Mouse (Mus musculus): Measurements from ENCODE around the gene Nol11. TPM values are rescaled to one million over a fixed set of nuclear protein-coding genes. Genes with fewer than 3 reads are reported as not detected.
"Not testable (repeated sequence)": the region's sequence is repeated elsewhere in the genome, so short reads cannot be mapped to it uniquely, and the experiment has no call there.

Nol11 gene
- polyA plus RNA-seq, 1 experiment: 93.7 TPM

DNA sequence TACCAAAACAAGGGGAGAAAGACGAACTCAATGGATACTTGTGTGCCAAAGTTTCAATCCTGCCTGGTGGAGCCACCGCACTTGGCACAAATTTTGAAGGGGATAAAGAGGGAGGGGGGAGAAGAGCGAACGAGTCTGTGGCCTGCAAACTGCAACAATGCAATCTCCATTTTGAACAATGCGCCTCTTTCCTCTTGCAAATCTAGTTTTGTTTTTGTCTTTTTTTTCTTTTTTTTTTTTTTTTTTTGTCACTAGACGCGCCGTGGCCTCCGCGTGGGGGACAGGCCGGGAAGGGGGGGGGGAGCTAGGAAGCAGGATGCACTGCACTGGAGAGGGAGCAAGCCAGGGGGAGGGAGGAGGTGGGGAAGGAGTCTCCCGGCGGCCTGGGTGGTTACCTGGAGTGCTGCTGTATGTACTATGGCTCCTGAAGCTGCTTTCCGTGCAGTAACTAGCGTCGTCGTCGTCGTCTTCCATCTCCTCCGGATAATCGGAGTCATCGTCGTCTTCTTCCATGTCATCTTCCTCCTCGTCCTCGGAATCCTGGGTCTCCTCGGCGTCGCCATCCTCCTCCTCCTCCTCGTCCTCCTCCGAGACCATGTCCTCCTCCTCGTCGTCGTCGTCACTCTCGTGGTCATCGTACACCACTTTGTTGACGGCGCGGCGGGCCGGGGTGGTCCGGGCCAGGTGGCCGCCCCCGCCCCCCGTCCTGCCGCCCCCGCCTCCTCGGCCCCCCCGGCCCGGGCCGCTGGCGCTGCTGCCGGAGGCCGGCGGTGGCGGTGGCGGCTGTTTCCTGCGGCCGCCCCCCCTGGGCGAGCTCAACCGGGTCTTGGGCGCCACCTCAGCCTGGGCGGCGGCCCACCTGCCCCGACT lies 58.1 kb downstream of the Nol11 start:
- Histone ChIP-seq H3K27me3 (ENCODE audit: control insufficient read depth, insufficient read depth, low read length, poor library complexity, severe bottlenecking) (no peaks in the 10 kb centered on the region), H3K4me3 (ENCODE audit: low read depth, low read length) (peak overlapping the region; percentile 100), H3K9me3 (replicated peaks; ENCODE audit: control insufficient read depth, insufficient read depth, low read length, poor library complexity, severe bottlenecking) (no peaks in the 10 kb centered on the region), H3K9ac (ENCODE audit: low read depth, poor library complexity, severe bottlenecking) (peak overlapping the region; percentile 100), H3K4me1 (ENCODE audit: control insufficient read depth, insufficient read depth, low read length) (no peaks in the 10 kb centered on the region), H3K36me3 (ENCODE audit: control insufficient read depth, insufficient read depth, low read length, poor library complexity, severe bottlenecking) (no peaks in the 10 kb centered on the region), H3K27ac (ENCODE audit: insufficient read depth, low read length) (peak overlapping the region; percentile 94)
- no peak for TF ChIP-seq POLR2A (IDR thresholded peaks at IDR 0.05; ENCODE audit: insufficient read depth, low read length)
- no peak for TF ChIP-seq CTCF (IDR thresholded peaks at IDR 0.05; ENCODE audit: low read depth, low read length)
- no peak for TF ChIP-seq EP300 (IDR thresholded peaks at IDR 0.05; ENCODE audit: insufficient read depth, low read depth, low read length)

- Histone ChIP-seq H3K27me3 (ENCODE audit: control insufficient read depth, insufficient read depth, low read length, poor library complexity, severe bottlenecking) (no peaks in the 10 kb centered on the region), H3K9me3 (replicated peaks; ENCODE audit: control insufficient read depth, insufficient read depth, low read length, poor library complexity, severe bottlenecking) (no peaks in the 10 kb centered on the region), H3K4me3 (ENCODE audit: low read depth, low read length) (peak overlapping the region; percentile 71), H3K36me3 (ENCODE audit: control insufficient read depth, insufficient read depth, low read length, poor library complexity, severe bottlenecking) (0 out of 2 replicates have a peak, but pooled peaks cover 2% of the 10 kb centered on the region), H3K27ac (ENCODE audit: insufficient read depth, low read length) (peak overlapping the region; percentile 94; the same call in 1 of the 2 replicates), H3K9ac (ENCODE audit: low read depth, poor library complexity, severe bottlenecking) (peak overlapping the region; percentile 100), H3K4me1 (ENCODE audit: control insufficient read depth, insufficient read depth, low read length) (no peaks in the 10 kb centered on the region)
- TF ChIP-seq EP300 (IDR thresholded peaks at IDR 0.05; ENCODE audit: insufficient read depth, low read depth, low read length): no peak
- no peak for TF ChIP-seq POLR2A (IDR thresholded peaks at IDR 0.05; ENCODE audit: insufficient read depth, low read length)
- TF ChIP-seq CTCF (IDR thresholded peaks at IDR 0.05; ENCODE audit: low read depth, low read length): no peak
These were observed 58.9 kb downstream of the Nol11 start for GRCm38 (mm10) chr11:107130221-107130788.

DNA sequence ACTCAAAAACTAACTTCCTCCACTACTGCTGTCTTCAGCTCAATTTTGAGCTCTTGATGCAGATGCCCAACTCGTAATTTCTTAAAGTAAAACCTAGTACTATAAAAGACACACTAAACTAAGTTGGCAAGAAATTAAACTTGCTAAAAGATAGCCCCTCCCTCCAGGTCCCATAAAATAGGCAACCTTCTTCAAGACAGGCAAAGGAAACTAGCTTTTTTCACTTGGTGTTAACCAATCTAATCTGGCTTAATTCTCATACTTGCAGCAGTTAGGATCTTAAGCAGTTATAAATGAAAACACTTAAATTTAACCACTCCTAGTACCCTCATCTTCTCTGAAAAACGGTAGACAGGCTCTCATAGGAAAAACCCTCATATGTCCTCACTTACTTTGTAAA lies 59.5 kb downstream of the Nol11 start:
- Histone ChIP-seq H3K36me3 (ENCODE audit: control insufficient read depth, insufficient read depth, low read length, poor library complexity, severe bottlenecking) (0 out of 2 replicates have a peak, but pooled peaks cover 2% of the 10 kb centered on the region), H3K9me3 (replicated peaks; ENCODE audit: control insufficient read depth, insufficient read depth, low read length, poor library complexity, severe bottlenecking) (no peaks in the 10 kb centered on the region), H3K27ac (ENCODE audit: insufficient read depth, low read length) (no peak overlapping the region), H3K4me1 (ENCODE audit: control insufficient read depth, insufficient read depth, low read length) (peaks cover 2% of the 10 kb centered on the region), H3K9ac (ENCODE audit: low read depth, poor library complexity, severe bottlenecking) (peak overlapping the region; percentile 100; the same call in 1 of the 2 replicates), H3K27me3 (ENCODE audit: control insufficient read depth, insufficient read depth, low read length, poor library complexity, severe bottlenecking) (no peaks in the 10 kb centered on the region), H3K4me3 (ENCODE audit: low read depth, low read length) (no peak overlapping the region)
- TF ChIP-seq CTCF (IDR thresholded peaks at IDR 0.05; ENCODE audit: low read depth, low read length): no peak
- TF ChIP-seq EP300 (IDR thresholded peaks at IDR 0.05; ENCODE audit: insufficient read depth, low read depth, low read length): no peak
- no peak for TF ChIP-seq POLR2A (IDR thresholded peaks at IDR 0.05; ENCODE audit: insufficient read depth, low read length)

DNA sequence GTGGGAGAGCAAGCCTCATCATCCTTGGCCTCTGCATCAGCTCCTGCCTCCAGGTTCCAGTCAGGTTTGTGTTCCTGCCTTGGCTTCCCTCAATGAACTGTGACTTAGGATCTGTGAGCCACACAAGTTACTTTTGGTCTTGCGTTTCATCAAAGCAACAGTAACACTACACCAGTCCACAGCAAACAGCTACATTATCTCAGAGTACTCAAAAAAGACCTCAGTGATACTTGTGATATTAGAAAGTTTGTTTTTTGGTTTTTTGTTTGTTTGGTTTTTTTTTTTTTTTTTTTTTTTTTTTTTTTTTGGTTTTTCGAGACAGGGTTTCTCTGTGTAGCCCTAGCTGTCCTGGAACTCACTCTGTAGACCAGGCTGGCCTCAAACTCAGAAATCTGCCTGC lies 62.5 kb downstream of the Nol11 start:
- not testable (repeated sequence) for H3K27ac ChIP-seq (ENCODE audit: insufficient read depth, low read length); H3K9ac ChIP-seq (ENCODE audit: low read depth, poor library complexity, severe bottlenecking); H3K27me3 ChIP-seq (ENCODE audit: control insufficient read depth, insufficient read depth, low read length, poor library complexity, severe bottlenecking); H3K36me3 ChIP-seq (ENCODE audit: control insufficient read depth, insufficient read depth, low read length, poor library complexity, severe bottlenecking); H3K4me1 ChIP-seq (ENCODE audit: control insufficient read depth, insufficient read depth, low read length); H3K9me3 ChIP-seq (replicated peaks; ENCODE audit: control insufficient read depth, insufficient read depth, low read length, poor library complexity, severe bottlenecking); H3K4me3 ChIP-seq (ENCODE audit: low read depth, low read length)

DNA sequence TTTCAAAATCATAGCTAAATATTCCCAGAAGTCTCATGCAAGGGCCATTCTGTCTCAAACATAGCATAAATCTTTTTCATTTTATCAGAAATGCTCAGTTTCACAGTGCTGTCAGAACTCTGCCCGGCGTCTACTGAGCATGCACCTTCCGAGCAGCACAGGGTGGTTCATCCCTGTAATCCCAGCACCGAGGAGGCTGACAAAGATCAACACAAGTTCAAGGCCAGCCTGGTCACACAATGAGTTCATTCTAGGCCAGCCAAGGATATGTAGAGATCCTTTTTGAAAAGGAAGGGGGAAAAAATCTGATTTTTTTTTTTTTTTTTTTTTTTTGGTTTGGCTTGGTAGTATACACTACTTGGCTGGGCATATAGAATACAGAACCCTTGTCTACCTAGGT lies 64.2 kb downstream of the Nol11 start:
- TF ChIP-seq CTCF (IDR thresholded peaks at IDR 0.05; ENCODE audit: low read depth, low read length): no peak
- no peak for TF ChIP-seq EP300 (IDR thresholded peaks at IDR 0.05; ENCODE audit: insufficient read depth, low read depth, low read length)
- TF ChIP-seq POLR2A (IDR thresholded peaks at IDR 0.05; ENCODE audit: insufficient read depth, low read length): no peak
- no peak overlapping the region for H3K4me3 ChIP-seq (ENCODE audit: low read depth, low read length)
- H3K27me3 ChIP-seq (ENCODE audit: control insufficient read depth, insufficient read depth, low read length, poor library complexity, severe bottlenecking): no peaks in the 10 kb centered on the region
- H3K27ac ChIP-seq (ENCODE audit: insufficient read depth, low read length): no peak overlapping the region
- H3K36me3 ChIP-seq (ENCODE audit: control insufficient read depth, insufficient read depth, low read length, poor library complexity, severe bottlenecking): 0 out of 2 replicates have a peak, but pooled peaks cover 2% of the 10 kb centered on the region
- H3K9ac ChIP-seq (ENCODE audit: low read depth, poor library complexity, severe bottlenecking): no peak overlapping the region
- H3K9me3 ChIP-seq (replicated peaks; ENCODE audit: control insufficient read depth, insufficient read depth, low read length, poor library complexity, severe bottlenecking): no peaks in the 10 kb centered on the region
- H3K4me1 ChIP-seq (ENCODE audit: control insufficient read depth, insufficient read depth, low read length): peaks cover 3% of the 10 kb centered on the region

DNA sequence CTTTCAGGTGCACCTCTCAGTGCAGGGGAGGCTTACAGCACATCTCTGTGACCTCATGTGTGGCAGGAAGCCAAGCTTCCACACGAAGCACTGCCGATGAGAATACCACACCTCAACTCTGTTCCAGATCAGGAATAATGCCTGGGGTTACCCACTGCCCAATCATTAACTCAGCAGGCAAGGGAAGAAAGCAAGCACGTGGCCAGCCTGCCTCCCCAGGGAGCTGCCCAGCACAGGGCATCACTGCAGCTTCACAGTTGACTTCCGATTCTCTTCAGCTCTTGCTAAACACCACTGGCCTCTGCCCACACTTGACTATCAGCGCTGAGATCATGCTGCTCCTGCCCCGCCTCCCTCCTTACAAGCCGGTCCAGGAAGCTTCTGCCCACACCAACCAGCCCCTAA lies 64.9 kb downstream of the Nol11 start:
- 0 out of 2 replicates have a peak, but pooled peaks cover 2% of the 10 kb centered on the region for H3K36me3 ChIP-seq (ENCODE audit: control insufficient read depth, insufficient read depth, low read length, poor library complexity, severe bottlenecking)
- H3K4me3 ChIP-seq (ENCODE audit: low read depth, low read length): no peak overlapping the region
- H3K27me3 ChIP-seq (ENCODE audit: control insufficient read depth, insufficient read depth, low read length, poor library complexity, severe bottlenecking): no peaks in the 10 kb centered on the region
- no peaks in the 10 kb centered on the region for H3K9me3 ChIP-seq (replicated peaks; ENCODE audit: control insufficient read depth, insufficient read depth, low read length, poor library complexity, severe bottlenecking)
- TF ChIP-seq POLR2A (IDR thresholded peaks at IDR 0.05; ENCODE audit: insufficient read depth, low read length) (no peak), EP300 (IDR thresholded peaks at IDR 0.05; ENCODE audit: insufficient read depth, low read depth, low read length) (no peak), CTCF (IDR thresholded peaks at IDR 0.05; ENCODE audit: low read depth, low read length) (no peak)
- H3K27ac ChIP-seq (ENCODE audit: insufficient read depth, low read length): no peak overlapping the region
- peaks cover 3% of the 10 kb centered on the region for H3K4me1 ChIP-seq (ENCODE audit: control insufficient read depth, insufficient read depth, low read length)
- no peak overlapping the region for H3K9ac ChIP-seq (ENCODE audit: low read depth, poor library complexity, severe bottlenecking)

Measured in ES-Bruce4 (cell line).